10 mouse cellular contexts compared by ENCODE assay signal in the genomic region with DNA sequence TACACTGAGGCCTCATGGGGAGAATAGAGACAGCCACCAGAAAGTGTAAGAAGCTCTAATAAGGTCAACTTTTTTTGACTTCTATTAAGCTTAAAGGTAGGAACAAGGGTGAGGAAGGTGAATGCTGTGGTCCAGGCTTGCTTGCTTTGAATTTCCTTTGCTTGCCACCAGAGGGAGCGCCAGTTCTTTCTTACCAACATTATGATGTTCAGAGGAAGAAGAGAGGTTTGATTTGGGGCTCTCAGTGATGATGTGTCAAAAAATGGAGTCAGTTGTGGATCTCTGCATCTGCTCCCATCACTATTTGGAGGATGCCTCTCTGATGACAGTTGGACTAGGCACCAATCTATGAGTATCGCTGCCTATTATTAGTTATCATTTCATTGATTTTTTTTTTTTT. TPM values are rescaled to one million over a fixed set of nuclear protein-coding genes. Genes with fewer than 3 reads are reported as not detected.
DNase-seq lines count a peak whose midpoint lies in the region; ATAC-seq and TF ChIP-seq lines count a peak whose summit lies in the region.
"Had no signal": no experiment of that assay in that cellular context is flagged by ENCODE, and none has a peak within 500 bp of the region (broad histone marks: within the 10 kb centered on the region; RNA-seq: fewer than 3 reads in every experiment).

No protein-coding gene starts in this region.

- no peaks in the 10 kb centered on the region for H3K4me1 ChIP-seq in heart, embryonic 11.5 days (ENCODE audit: control insufficient read depth, insufficient read depth, low read length)
- H3K4me1 ChIP-seq: embryonic facial prominence, embryonic 13.5 days; limb, embryonic 12.5 days had no signal

- no peak overlapping the region for H3K4me3 ChIP-seq in heart, embryonic 11.5 days (ENCODE audit: low read depth, low read length)
- H3K4me3 ChIP-seq in left cerebral cortex, adult 2 months: no peak overlapping the region
- H3K4me3 ChIP-seq: embryonic facial prominence, embryonic 13.5 days; limb, embryonic 12.5 days had no signal

- ATAC-seq in heart, embryonic 11.5 days (replicated peaks; ENCODE audit: insufficient number of reproducible peaks, low FRiP score, low TSS enrichment): no peak

- peak; percentile 73 for TF ChIP-seq CTCF in left cerebral cortex, adult 2 months (IDR thresholded peaks at IDR 0.05)

- peak; percentile 6 to 18 for DNase-seq in heart, postnatal 14 days
- peak; percentile 11 for DNase-seq in urinary bladder, postnatal 14 days (ENCODE audit: low spot score)
- no peak for DNase-seq in urinary bladder, adult 2 months (ENCODE audit: low spot score)
- peak; percentile 40 for DNase-seq in embryo, embryonic 11 days
- peak; percentile 24 to 54 for DNase-seq in left cerebral cortex, adult 2 months (ENCODE audit: extremely low spot score in 1 of 2, low spot score in 2 of 2)
- peak; percentile 3 for DNase-seq in retina, postnatal 7 days (ENCODE audit: low read depth, low spot score)
- DNase-seq in gastrocnemius, postnatal 14 days: no peak

- no peak overlapping the region for H3K4me2 ChIP-seq in heart, embryonic 11.5 days
- H3K4me2 ChIP-seq: embryonic facial prominence, embryonic 13.5 days; limb, embryonic 12.5 days had no signal

- no peak overlapping the region for H3K27ac ChIP-seq in heart, embryonic 11.5 days (ENCODE audit: low read depth, low read length)
- no peak overlapping the region for H3K27ac ChIP-seq in left cerebral cortex, adult 2 months
- H3K27ac ChIP-seq: embryonic facial prominence, embryonic 13.5 days; limb, embryonic 12.5 days had no signal

- WGBS in heart, embryonic 11.5 days (ENCODE audit: insufficient replicate concordance): 40% methylated on average over 2 of the region's 2 CpGs

- intact Hi-C loops in heart, postnatal 14 days (cut with DNase I): loop anchor here (10.0 kb wide), 1 partner anchor 470 kb away; no protein-coding TSS in a partner anchor
- intact Hi-C loops in left cerebral cortex, adult 2 months (cut with DNase I): loop anchor here (5.0 kb wide), 2 partner anchors 468 to 548 kb away; no protein-coding TSS in a partner anchor
- intact Hi-C loops in gastrocnemius, postnatal 14 days (cut with DNase I; ENCODE audit: low total_unique reads): no loop called here

- H3K27me3 ChIP-seq in heart, embryonic 11.5 days (ENCODE audit: control insufficient read depth, insufficient read depth, low read length): no peaks in the 10 kb centered on the region
- H3K27me3 ChIP-seq: embryonic facial prominence, embryonic 13.5 days; limb, embryonic 12.5 days had no signal

- no peaks in the 10 kb centered on the region for H3K36me3 ChIP-seq in heart, embryonic 11.5 days (ENCODE audit: control insufficient read depth, insufficient read depth, low read length)
- H3K36me3 ChIP-seq: embryonic facial prominence, embryonic 13.5 days; limb, embryonic 12.5 days had no signal

- no peaks in the 10 kb centered on the region for H3K9me3 ChIP-seq in heart, embryonic 11.5 days (replicated peaks; ENCODE audit: control insufficient read depth, low read length)
- H3K9me3 ChIP-seq: embryonic facial prominence, embryonic 13.5 days; limb, embryonic 12.5 days had no signal

- no peak overlapping the region for H3K9ac ChIP-seq in heart, embryonic 11.5 days (ENCODE audit: low read depth, low read length)
- H3K9ac ChIP-seq: embryonic facial prominence, embryonic 13.5 days; limb, embryonic 12.5 days had no signal

RNA-seq across cellular contexts. Expression of a gene that starts 33.7 kb away (rescaled TPM):
- total RNA-seq in heart, postnatal 14 days (2021): not detected
- polyA plus RNA-seq in heart, embryonic 11.5 days (2014; fragmentation: Nextera tagmentation; extraction: Ambion mirVana): not detected in 2 replicates
- not detected in 2 replicates for polyA plus RNA-seq in urinary bladder, adult 2 months (2012; rRNA removed)
- not detected for total RNA-seq in left cerebral cortex, adult 2 months (2021)
- total RNA-seq in gastrocnemius, postnatal 14 days (2021): not detected
- polyA plus RNA-seq: embryonic facial prominence, embryonic 13.5 days; limb, embryonic 12.5 days had no signal

RNA-seq across cellular contexts. Expression of a gene that starts 37.6 kb away (rescaled TPM):
- not detected for total RNA-seq in heart, postnatal 14 days (2021)
- polyA plus RNA-seq in heart, embryonic 11.5 days (2014; fragmentation: Nextera tagmentation; extraction: Ambion mirVana): not detected in 2 replicates
- not detected in 2 replicates for polyA plus RNA-seq in urinary bladder, adult 2 months (2012; rRNA removed)
- total RNA-seq in left cerebral cortex, adult 2 months (2021): not detected
- not detected for total RNA-seq in gastrocnemius, postnatal 14 days (2021)
- polyA plus RNA-seq: limb, embryonic 12.5 days had no signal

Comparison
In these comparisons a context has a peak if more than half of its experiments do, and no peak if none do; other contexts are left out.
1. DNase-seq: peak in heart, postnatal 14 days (2 of 2), urinary bladder, postnatal 14 days (single experiment), embryo, embryonic 11 days (single experiment), left cerebral cortex, adult 2 months (2 of 2) and retina, postnatal 7 days (single experiment); none in urinary bladder, adult 2 months (single experiment) and gastrocnemius, postnatal 14 days (single experiment).